Mouse (Mus musculus) kidney, adult 9 months (tissue): ENCODE measurements around the gene Tyms.
"Not testable (repeated sequence)": the region's sequence is repeated elsewhere in the genome, so short reads cannot be mapped to it uniquely, and the experiment has no call there.

Source experiments
- DNase-seq: peaks from one replicate; pipeline ENCODE4 v3.0.0; 2022

Tyms gene

GRCm38 (mm10) chr5:30098260-30098659, 24.8 kb upstream of the Tyms start:
- DNase-seq = no peak

GRCm38 (mm10) chr5:30095731-30096130, 22.3 kb upstream of the Tyms start:
- DNase-seq = no peak

GRCm38 (mm10) chr5:30094399-30094798, 21.0 kb upstream of the Tyms start:
- no peak for DNase-seq

GRCm38 (mm10) chr5:30092701-30093100, 19.3 kb upstream of the Tyms start:
- DNase-seq = no peak

GRCm38 (mm10) chr5:30072377-30072776, 1.0 kb downstream of the Tyms start:
- no peak for DNase-seq

- no peak for DNase-seq
These were observed 1.7 kb downstream of the Tyms start for GRCm38 (mm10) chr5:30071677-30072076.

- DNase-seq = peak; percentile 31
These were observed 5.7 kb downstream of the Tyms start for GRCm38 (mm10) chr5:30067726-30068125.

- DNase-seq = not testable (repeated sequence)
These were observed 13.8 kb downstream of the Tyms start for GRCm38 (mm10) chr5:30059607-30060006.

- no peak for DNase-seq
These were observed 15.1 kb downstream of the Tyms start for GRCm38 (mm10) chr5:30058216-30058731.

- DNase-seq = not testable (repeated sequence)
These were observed 33.6 kb downstream of the Tyms start for GRCm38 (mm10) chr5:30039841-30040240.

- not testable (repeated sequence) for DNase-seq
These were observed 34.1 kb downstream of the Tyms start for GRCm38 (mm10) chr5:30039324-30039723.

GRCm38 (mm10) chr5:30037111-30037510, 36.3 kb downstream of the Tyms start:
- DNase-seq = not testable (repeated sequence)

- not testable (repeated sequence) for DNase-seq
These were observed 37.6 kb downstream of the Tyms start for GRCm38 (mm10) chr5:30035862-30036261.

GRCm38 (mm10) chr5:30014580-30014979, 58.8 kb downstream of the Tyms start:
- peak; percentile 24 for DNase-seq

- DNase-seq = peak; percentile 81
These were observed 60.5 kb downstream of the Tyms start, which contains the start of gene Il6 for GRCm38 (mm10) chr5:30012726-30013503. Il6 (plus strand) TSS chr5:30013114.
